Mouse (Mus musculus): ENCODE data around the gene Awat1.

Gene Awat1

DNA sequence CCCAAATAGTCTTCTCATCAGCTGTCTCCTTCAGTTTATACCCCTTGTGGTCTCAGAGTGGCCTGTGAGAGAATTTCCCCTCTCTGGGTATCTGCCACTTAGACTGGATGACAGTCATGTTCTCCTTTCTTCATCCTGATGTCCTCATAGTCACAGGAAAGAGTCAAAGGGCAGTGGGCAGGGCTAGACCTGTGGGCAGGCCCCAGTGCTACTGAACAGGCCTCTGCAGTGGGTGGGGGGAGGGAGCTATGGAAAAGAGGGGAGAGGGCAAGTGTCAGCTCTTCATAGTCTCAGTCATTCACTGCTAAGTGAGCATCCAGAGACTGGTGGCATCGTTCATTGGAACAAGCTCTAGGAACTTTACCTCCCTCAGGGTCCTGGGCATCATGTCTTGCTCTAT, at the start of gene Awat1:
Awat1 (plus strand) TSS at position 301 of the 400 bp plus-strand sequence.
- DNase-seq = no peak

DNA sequence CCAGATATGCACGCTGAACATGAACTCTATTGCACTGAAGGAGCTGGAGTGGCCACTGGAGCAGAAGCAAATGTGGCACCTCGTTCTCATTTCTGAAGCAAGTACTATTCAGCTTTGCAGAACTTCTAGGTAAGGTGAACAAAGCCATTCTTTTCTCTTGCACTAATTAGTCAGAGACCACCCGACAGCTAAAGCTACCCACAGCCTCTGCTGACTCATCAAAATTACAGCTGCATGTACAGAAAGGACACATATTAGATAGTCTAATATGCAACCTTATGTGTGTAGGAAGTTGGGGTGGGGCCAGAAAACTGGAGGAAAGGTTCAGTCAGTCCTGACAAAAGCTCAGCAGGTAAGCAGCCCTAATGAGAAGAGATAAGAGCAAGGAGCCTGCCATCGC, 47.6 kb upstream of the Awat1 start, which contains the start of gene Dgat2l6:
Dgat2l6 (plus strand) TSS at position 368 of the 400 bp plus-strand sequence.
- no peak for DNase-seq

DNA sequence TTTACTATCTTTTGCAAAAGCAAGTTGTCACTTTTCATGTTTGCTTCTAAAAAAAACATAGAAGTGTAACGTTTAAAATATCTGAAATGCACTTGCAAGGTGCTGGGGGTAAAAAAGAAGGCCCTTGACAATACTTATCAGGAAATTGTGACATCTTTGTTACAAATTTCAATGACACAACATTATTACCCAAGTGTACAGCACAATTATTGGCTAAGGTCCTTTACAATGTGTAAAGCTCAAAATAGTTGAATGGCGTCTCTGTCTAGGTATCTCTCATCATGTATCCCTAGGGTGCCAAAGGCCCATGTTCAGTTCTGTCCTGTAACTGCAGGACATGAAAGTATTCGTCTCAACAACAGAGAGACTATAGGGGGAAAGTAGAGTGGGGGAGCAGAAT, 16.0 kb upstream of the Awat1 start:
- no peak for DNase-seq

DNA sequence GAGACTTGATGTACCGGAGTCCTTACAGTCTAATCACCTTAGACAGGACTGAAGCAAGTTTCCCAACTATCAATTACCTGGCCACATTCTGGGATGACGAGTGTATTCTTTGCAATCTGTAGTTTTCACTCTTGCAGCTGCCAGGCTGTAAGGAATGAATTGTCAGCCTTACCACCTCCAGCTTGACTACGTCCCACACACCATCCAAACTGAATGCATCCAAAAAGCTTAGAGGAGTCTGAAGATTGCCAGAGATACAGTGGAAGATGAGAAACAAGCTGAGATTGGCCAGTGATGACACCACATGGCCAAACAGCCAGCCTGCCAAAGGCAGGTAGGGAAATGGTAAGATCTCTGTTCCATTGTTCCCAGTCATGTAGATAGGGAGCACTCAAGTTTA, 6.4 kb upstream of the Awat1 start:
- DNase-seq = no peak

GRCm38 (mm10) chrX:100594791-100595190, 22.7 kb downstream of the Awat1 start, which contains the start of gene P2ry4:
TSS of gene P2ry4 (minus strand) at chrX:100594869.
- DNase-seq = no peak

GRCm38 (mm10) chrX:100597439-100597838, 25.4 kb downstream of the Awat1 start:
- no peak for DNase-seq

- DNase-seq = no peak
These were observed 27.7 kb downstream of the Awat1 start for GRCm38 (mm10) chrX:100599755-100600154.

DNA sequence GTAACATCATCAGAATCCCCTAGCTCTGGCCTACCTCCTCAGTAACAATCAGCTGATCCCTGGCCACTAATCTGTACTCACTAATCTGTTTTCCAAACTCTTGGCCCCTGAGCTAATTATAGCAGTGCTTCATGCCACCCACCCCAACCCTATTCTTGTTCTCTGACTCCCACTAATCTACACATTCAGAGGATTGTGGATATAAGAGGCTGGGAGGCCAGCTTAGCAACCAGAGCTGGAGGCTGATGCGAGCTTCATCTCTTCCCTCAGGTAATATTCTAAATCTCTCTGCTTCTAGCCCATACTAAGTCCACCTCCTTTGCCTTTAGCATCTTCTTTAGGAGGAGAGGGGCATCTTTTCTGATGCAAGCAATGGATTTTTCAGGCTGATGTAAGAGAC, 33.3 kb downstream of the Awat1 start, which contains the start of gene Arr3:
Arr3 (plus strand) TSS at position 184 of the 400 bp plus-strand sequence.
- DNase-seq = no peak

DNA sequence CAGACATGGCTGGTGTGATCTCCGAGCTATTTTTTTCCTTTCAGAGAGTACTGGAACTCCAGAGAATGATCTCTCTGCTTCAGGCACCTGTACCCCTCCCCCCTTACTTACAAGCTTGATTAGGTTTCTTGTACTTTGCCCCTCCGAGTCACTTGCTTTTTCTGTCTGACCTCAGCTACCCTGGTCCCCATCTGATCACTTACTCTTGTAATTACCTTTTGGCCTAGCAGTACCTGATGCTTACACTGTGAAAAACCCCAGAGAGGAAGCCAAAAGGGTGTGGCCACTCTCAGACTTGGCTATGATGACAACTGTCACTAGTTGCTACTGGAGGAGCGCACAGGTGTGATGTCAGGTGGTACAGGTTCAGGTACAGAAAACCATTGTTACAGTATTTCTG, 46.4 kb downstream of the Awat1 start:
- no peak for DNase-seq

- no peak for DNase-seq
These were observed 49.3 kb downstream of the Awat1 start for GRCm38 (mm10) chrX:100621366-100621765.

DNA sequence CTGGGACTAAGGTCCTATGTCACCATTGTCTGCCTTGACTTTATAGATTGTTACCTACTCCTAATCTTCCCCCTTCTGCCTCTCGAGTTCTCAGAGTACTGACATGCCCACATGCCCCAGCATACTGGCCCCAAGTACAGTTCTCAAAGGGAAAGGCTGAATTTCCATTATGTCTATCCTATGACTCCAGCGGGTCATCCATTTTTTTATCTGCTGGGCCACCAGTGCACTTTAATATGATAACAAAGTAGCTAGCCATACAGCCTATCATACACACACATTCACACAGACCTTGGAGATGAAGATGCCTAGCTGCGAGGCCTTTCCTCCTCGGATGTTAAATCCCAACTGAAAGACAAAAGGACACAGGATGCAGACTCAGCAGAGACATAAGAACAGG, 52.2 kb downstream of the Awat1 start:
- DNase-seq = no peak

- DNase-seq = no peak
These were observed 53.1 kb downstream of the Awat1 start for GRCm38 (mm10) chrX:100625146-100625545.

- DNase-seq = no peak
These were observed 53.4 kb downstream of the Awat1 start, which contains the start of gene Kif4 for GRCm38 (mm10) chrX:100625546-100625801. TSS of gene Kif4 (plus strand) at chrX:100625737.

- peak; percentile 91 for DNase-seq
These were observed 54.0 kb downstream of the Awat1 start, which contains the start of gene Pdzd11 for GRCm38 (mm10) chrX:100625802-100626793. TSS of gene Pdzd11 (minus strand) at chrX:100626568.

Data from cerebellum, adult 9-11 months (tissue).